Mouse (Mus musculus) ES-E14 (cell line): ENCODE data around the gene Dlg2.

ENCODE experiments used
- CHD2 ChIP-seq: IDR thresholded peaks from 2 replicates; pipeline ENCODE4 v1.6.1; 2014; ENCODE audit warnings: mild to moderate bottlenecking, low read depth, low read length, inconsistent platforms
- HCFC1 ChIP-seq: IDR thresholded peaks from 2 replicates; pipeline ENCODE4 v1.6.1; 2012; ENCODE audit warnings: low read length, inconsistent platforms, borderline replicate concordance; ENCODE audit not compliant: insufficient read depth
- MAFK ChIP-seq: IDR thresholded peaks from 2 replicates; pipeline ENCODE4 v1.6.1; 2014; ENCODE audit warnings: mild to moderate bottlenecking, low read depth, low read length, inconsistent platforms; ENCODE audit not compliant: insufficient read depth
- ZNF384 ChIP-seq: IDR thresholded peaks from 2 replicates; pipeline ENCODE4 v1.6.1; 2012; ENCODE audit warnings: low read depth, low read length, inconsistent platforms

DNA sequence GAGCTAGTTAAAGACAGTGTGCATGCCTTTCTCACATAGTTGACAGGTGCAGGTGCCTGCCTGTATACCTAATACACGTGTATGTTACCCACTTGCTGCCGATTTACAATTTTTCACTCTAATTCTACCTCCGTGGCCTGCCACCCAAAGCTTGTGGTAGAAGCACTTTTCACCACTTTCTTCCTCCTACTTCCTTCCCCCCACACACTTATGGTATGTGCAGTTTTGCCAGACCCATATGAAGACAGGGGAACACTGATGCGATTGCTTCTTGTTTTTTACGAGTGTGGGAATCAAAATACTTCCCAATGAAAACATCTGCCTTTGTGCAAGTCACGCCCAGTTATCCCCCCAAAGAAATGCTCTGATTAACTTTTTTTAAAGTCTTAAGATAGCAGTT, 1234.7 kb downstream of the Dlg2 start:
- TF ChIP-seq MAFK = no peak
- TF ChIP-seq ZNF384 = no peak
- TF ChIP-seq CHD2 = no peak
- TF ChIP-seq HCFC1 = no peak
